Mouse (Mus musculus): ENCODE results near the gene Emd. TPM values are rescaled to one million over a fixed set of nuclear protein-coding genes. Genes with fewer than 3 reads are reported as not detected.
"Not testable (repeated sequence)": the region's sequence is repeated elsewhere in the genome, so short reads cannot be mapped to it uniquely, and the experiment has no call there.

Emd gene
- polyA plus RNA-seq (2015; fragmentation: Nextera tagmentation; extraction: Ambion mirVana) = 16.3 and 17.2 TPM in 2 replicates

DNA sequence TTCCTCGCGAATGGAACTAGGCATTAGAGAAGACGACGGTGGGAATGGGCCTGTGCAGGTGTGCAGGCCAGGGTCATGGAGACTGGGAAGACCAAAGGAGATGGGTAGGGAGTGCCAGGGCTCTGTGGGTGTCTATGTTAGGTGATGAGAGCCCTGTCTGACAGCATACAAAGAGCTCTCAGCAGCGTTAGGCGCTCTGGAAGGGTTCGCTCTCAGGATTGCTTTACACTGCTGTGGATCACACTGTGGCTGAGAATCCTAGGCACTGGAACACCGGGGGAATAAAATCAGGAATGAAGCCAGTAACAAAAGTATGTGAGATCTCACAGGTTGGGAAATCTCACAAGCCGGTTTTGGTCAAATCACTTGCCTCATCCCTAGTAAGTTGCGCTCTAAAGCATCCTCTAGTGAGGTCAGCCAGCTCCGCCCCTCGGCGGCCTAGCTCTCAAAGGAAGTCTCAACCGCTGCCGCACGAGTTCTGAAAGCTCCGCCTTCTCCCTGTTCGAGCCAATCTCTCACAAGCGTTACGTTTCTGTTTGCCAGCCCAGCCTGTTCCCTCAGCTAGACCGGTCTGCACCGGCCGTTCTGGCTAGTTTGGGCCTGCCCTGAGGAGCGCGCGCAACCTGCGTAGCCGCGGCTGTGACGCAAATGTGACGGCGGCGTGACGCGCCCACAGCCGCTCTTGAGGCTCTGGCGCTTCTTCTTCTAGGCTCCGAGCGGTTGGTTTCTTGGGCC is at the start of gene Emd:
Gene Emd (plus strand): TSS at position 535 of the 735 bp plus-strand sequence.
- peak within 1 kb of the TSS; percentile 74 for H3K4me2 ChIP-seq
- peak within 1 kb of the TSS; percentile 93 for H3K27ac ChIP-seq (replicated peaks)
- H3K36me3 ChIP-seq = peaks cover 24% of the 10 kb centered on the region
- 20% methylated on average over 39 of the region's 39 CpGs for WGBS
- peak within 1 kb of the TSS; percentile 66 for H3K4me3 ChIP-seq
- H3K9me3 ChIP-seq = no peaks in the 10 kb centered on the region
- peak within 1 kb of the TSS; percentile 89 for H3K9ac ChIP-seq
- peak; percentile 88 for ATAC-seq (ENCODE audit: extremely low read depth, insufficient number of reproducible peaks, low FRiP score, low TSS enrichment)
- H3K4me1 ChIP-seq = peaks cover 9% of the 10 kb centered on the region
- H3K27me3 ChIP-seq (replicated peaks) = no peaks in the 10 kb centered on the region

GRCm38 (mm10) chrX:74218496-74218895 is 36.0 kb upstream of the Emd start:
- H3K36me3 ChIP-seq = peaks cover 13% of the 10 kb centered on the region
- no peak for ATAC-seq (ENCODE audit: extremely low read depth, insufficient number of reproducible peaks, low FRiP score, low TSS enrichment)
- no peak overlapping the region for H3K4me3 ChIP-seq
- WGBS = 84% methylated on average over 4 of the region's 4 CpGs
- no peaks in the 10 kb centered on the region for H3K4me1 ChIP-seq
- H3K27ac ChIP-seq (replicated peaks) = no peak overlapping the region
- H3K4me2 ChIP-seq = no peak overlapping the region
- H3K27me3 ChIP-seq (replicated peaks) = no peaks in the 10 kb centered on the region
- no peak overlapping the region for H3K9ac ChIP-seq
- H3K9me3 ChIP-seq = no peaks in the 10 kb centered on the region

DNA sequence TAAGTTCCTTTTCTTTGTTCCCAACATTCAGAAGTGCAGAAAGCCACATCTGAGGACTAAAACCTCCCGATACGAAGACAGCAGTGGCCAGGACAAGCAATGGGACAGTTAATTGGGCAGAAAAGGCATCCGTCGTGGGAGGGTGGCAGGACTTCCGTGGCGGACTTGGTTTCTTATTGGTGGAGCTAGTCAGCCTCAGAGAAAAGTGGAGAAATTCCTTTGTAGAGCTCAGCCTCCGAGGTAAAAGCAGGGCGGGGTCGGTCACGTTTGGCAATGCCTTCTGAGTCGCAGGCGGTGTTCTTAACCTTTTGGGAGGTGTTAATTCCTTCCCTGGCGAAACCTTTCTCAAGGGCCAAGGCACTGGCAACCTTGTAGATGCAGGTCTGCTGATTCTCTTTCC is 35.0 kb upstream of the Emd start:
- H3K36me3 ChIP-seq = peaks cover 23% of the 10 kb centered on the region
- no peaks in the 10 kb centered on the region for H3K27me3 ChIP-seq (replicated peaks)
- WGBS = 40% methylated on average over 13 of the region's 13 CpGs
- H3K9ac ChIP-seq = no peak overlapping the region
- no peak for ATAC-seq (ENCODE audit: extremely low read depth, insufficient number of reproducible peaks, low FRiP score, low TSS enrichment)
- no peak overlapping the region for H3K27ac ChIP-seq (replicated peaks)
- H3K4me2 ChIP-seq = no peak overlapping the region
- H3K4me3 ChIP-seq = no peak overlapping the region
- H3K4me1 ChIP-seq = no peaks in the 10 kb centered on the region
- H3K9me3 ChIP-seq = no peaks in the 10 kb centered on the region

GRCm38 (mm10) chrX:74220099-74220498 is 34.4 kb upstream of the Emd start:
- WGBS = 25% methylated on average over 1 of the region's 1 CpGs
- not testable (repeated sequence) for H3K4me1 ChIP-seq; H3K9ac ChIP-seq; H3K4me3 ChIP-seq; ATAC-seq (ENCODE audit: extremely low read depth, insufficient number of reproducible peaks, low FRiP score, low TSS enrichment); H3K4me2 ChIP-seq; H3K27ac ChIP-seq (replicated peaks); H3K9me3 ChIP-seq; H3K27me3 ChIP-seq (replicated peaks)
- peaks cover 29% of the 10 kb centered on the region for H3K36me3 ChIP-seq

DNA sequence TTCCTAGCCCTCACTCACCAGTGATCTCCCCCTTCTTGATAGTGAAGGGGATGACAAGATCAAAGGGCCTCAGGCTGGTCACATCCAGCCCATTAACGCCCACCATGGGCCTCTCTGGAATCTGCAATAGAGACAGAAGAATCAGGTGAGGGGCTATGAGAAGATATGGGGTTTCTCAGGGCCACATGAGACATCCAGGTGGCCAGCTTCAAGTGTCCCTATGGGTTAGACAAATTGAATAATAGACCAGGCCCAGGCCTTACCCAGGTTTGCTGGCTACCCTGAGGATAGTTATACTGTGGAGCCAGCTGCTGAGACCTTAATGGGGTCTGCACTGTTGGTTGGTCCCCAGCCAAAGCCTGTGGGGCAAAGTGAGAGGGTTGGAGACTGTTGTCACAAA is 24.4 kb upstream of the Emd start:
- no peak overlapping the region for H3K4me2 ChIP-seq
- H3K4me1 ChIP-seq = no peaks in the 10 kb centered on the region
- no peak overlapping the region for H3K27ac ChIP-seq (replicated peaks)
- WGBS = 54% methylated on average over 1 of the region's 1 CpGs
- no peak overlapping the region for H3K9ac ChIP-seq
- no peak overlapping the region for H3K4me3 ChIP-seq
- ATAC-seq (ENCODE audit: extremely low read depth, insufficient number of reproducible peaks, low FRiP score, low TSS enrichment) = no peak
- no peaks in the 10 kb centered on the region for H3K9me3 ChIP-seq
- peaks cover 100% of the 10 kb centered on the region for H3K36me3 ChIP-seq
- H3K27me3 ChIP-seq (replicated peaks) = no peaks in the 10 kb centered on the region

GRCm38 (mm10) chrX:74233196-74233595 is 21.3 kb upstream of the Emd start:
- H3K27me3 ChIP-seq (replicated peaks) = no peaks in the 10 kb centered on the region
- no peak overlapping the region for H3K9ac ChIP-seq
- H3K36me3 ChIP-seq = peaks cover 96% of the 10 kb centered on the region
- no peaks in the 10 kb centered on the region for H3K9me3 ChIP-seq
- no peak overlapping the region for H3K4me3 ChIP-seq
- no peak overlapping the region for H3K4me2 ChIP-seq
- WGBS = 92% methylated on average over 5 of the region's 5 CpGs
- ATAC-seq (ENCODE audit: extremely low read depth, insufficient number of reproducible peaks, low FRiP score, low TSS enrichment) = no peak
- no peaks in the 10 kb centered on the region for H3K4me1 ChIP-seq
- H3K27ac ChIP-seq (replicated peaks) = no peak overlapping the region

GRCm38 (mm10) chrX:74240332-74240731 is 14.2 kb upstream of the Emd start:
- H3K4me1 ChIP-seq = peaks cover 16% of the 10 kb centered on the region
- no peak overlapping the region for H3K4me2 ChIP-seq
- H3K27me3 ChIP-seq (replicated peaks) = no peaks in the 10 kb centered on the region
- H3K4me3 ChIP-seq = no peak overlapping the region
- no peak overlapping the region for H3K27ac ChIP-seq (replicated peaks)
- no peak overlapping the region for H3K9ac ChIP-seq
- H3K9me3 ChIP-seq = no peaks in the 10 kb centered on the region
- H3K36me3 ChIP-seq = peaks cover 85% of the 10 kb centered on the region
- ATAC-seq (ENCODE audit: extremely low read depth, insufficient number of reproducible peaks, low FRiP score, low TSS enrichment) = no peak
- WGBS = 85% methylated on average over 4 of the region's 4 CpGs

DNA sequence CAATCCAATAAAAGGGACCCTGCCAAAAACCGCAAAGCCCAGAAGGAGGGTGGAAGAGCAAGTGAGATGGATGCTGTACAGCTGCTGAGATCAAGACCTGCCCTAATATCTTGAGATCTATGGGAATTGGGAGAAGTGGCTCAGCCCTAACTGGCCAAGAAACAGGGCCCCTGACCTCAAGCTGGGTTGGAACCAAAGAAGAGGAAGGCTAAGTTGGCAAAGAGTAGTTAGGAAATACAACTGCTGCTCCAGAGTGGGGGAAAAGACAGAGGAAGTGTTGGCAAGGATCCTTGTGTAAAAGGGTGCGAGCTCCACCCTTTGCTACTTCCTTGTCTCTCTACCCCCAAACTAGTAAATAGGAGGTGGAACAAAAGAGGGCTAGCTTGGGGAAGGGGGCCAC is 11.1 kb upstream of the Emd start:
- Histone ChIP-seq H3K9me3 (no peaks in the 10 kb centered on the region), H3K9ac (peak overlapping the region; percentile 79), H3K4me1 (peaks cover 16% of the 10 kb centered on the region), H3K27me3 (replicated peaks) (no peaks in the 10 kb centered on the region), H3K27ac (replicated peaks) (peak overlapping the region; percentile 94; the same call in 1 of the 2 replicates), H3K4me2 (peak overlapping the region; percentile 75), H3K4me3 (peak overlapping the region; percentile 66), H3K36me3 (peaks cover 58% of the 10 kb centered on the region)
- 83% methylated on average over 2 of the region's 2 CpGs for WGBS
- no peak for ATAC-seq (ENCODE audit: extremely low read depth, insufficient number of reproducible peaks, low FRiP score, low TSS enrichment)

- H3K4me3 ChIP-seq = peak overlapping the region; percentile 66
- WGBS = 40% methylated on average over 3 of the region's 3 CpGs
- H3K9ac ChIP-seq = peak overlapping the region; percentile 79
- no peak for ATAC-seq (ENCODE audit: extremely low read depth, insufficient number of reproducible peaks, low FRiP score, low TSS enrichment)
- peak overlapping the region; percentile 75 for H3K4me2 ChIP-seq
- no peaks in the 10 kb centered on the region for H3K9me3 ChIP-seq
- H3K4me1 ChIP-seq = peaks cover 16% of the 10 kb centered on the region
- peaks cover 54% of the 10 kb centered on the region for H3K36me3 ChIP-seq
- H3K27me3 ChIP-seq (replicated peaks) = no peaks in the 10 kb centered on the region
- peak overlapping the region; percentile 94 for H3K27ac ChIP-seq (replicated peaks)
Measured at GRCm38 (mm10) chrX:74243807-74244206, 10.7 kb upstream of the Emd start.

DNA sequence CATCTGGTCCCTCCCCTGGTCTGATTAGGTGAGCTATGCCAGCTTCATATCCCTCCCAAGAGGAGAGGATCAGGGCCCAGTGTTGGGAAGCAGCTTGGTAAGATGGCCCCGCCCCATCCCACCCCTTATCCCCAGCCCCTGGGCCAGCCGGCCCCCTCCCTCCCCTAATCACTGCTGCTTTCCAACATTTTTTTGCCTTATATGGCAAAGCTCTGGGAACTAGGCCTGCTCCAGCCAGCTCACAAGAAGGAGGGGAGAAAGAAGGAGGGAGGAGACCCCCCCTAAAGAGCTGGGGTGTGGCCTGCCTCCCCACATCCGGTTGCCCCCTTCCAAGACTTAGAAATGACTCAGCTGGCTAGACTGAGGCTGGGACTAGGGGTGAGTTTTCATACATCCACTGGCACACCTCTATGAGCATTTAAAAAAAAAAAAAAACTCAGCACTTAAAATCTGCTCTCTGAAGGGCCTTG is 9.8 kb upstream of the Emd start:
- peaks cover 16% of the 10 kb centered on the region for H3K4me1 ChIP-seq

DNA sequence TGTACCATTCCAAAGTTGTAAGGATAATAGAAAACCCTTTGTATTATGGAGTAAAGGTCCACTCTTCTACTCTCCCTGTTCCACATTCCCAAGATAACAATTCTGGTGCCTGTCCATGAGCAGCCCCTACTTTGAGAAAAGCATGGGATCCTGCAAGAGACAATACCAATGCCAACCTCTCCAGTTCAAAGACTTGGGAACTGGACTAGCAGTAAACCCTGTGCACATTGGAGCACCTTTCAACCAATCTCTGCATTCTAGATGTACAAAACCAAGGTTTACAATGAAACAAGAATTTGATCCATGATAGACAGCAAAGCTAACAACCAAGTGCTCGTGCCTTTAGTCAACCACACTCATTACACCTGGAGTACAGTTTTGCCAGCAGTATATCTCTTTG is 9.4 kb upstream of the Emd start:
- Histone ChIP-seq H3K9me3 (no peaks in the 10 kb centered on the region), H3K27ac (replicated peaks) (peak overlapping the region; percentile 94), H3K9ac (peak overlapping the region; percentile 91), H3K4me2 (peak overlapping the region; percentile 75), H3K27me3 (replicated peaks) (no peaks in the 10 kb centered on the region), H3K36me3 (peaks cover 41% of the 10 kb centered on the region), H3K4me1 (peaks cover 18% of the 10 kb centered on the region), H3K4me3 (peak overlapping the region; percentile 66)
- 36% methylated on average over 1 of the region's 1 CpGs for WGBS
- ATAC-seq (ENCODE audit: extremely low read depth, insufficient number of reproducible peaks, low FRiP score, low TSS enrichment) = no peak

More for the DNA sequence above, 9.8 kb upstream of the Emd start:
- H3K9me3 ChIP-seq = no peaks in the 10 kb centered on the region
- peak overlapping the region; percentile 66 for H3K4me3 ChIP-seq
- peaks cover 45% of the 10 kb centered on the region for H3K36me3 ChIP-seq
- peak; percentile 16; the same call in 1 of the 2 replicates for ATAC-seq (ENCODE audit: extremely low read depth, insufficient number of reproducible peaks, low FRiP score, low TSS enrichment)
- WGBS = 16% methylated on average over 2 of the region's 3 CpGs
- peak overlapping the region; percentile 94 for H3K27ac ChIP-seq (replicated peaks)
- H3K9ac ChIP-seq = peak overlapping the region; percentile 91
- no peaks in the 10 kb centered on the region for H3K27me3 ChIP-seq (replicated peaks)
- peak overlapping the region; percentile 75 for H3K4me2 ChIP-seq

DNA sequence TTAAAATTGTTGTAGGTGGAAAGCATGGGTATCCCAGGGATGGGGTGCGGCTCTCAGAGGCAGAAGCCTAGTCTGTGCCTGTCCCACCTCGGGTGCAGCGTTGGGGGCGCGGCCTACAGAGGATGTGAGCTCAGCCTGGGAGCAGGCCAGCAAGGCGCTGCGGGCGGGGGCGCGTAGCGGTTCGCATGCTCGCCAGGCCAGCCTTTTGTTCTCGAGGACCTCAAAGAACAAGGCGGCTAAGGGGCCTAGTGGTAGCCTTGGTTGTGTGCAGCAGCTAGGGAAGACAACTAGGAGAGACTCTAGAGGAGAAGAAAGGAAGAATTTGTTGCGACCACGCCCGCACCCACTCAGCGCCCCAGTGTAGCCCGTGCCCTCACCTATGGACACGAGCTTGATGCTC is 8.8 kb upstream of the Emd start:
- H3K27me3 ChIP-seq (replicated peaks) = no peaks in the 10 kb centered on the region
- H3K9me3 ChIP-seq = no peaks in the 10 kb centered on the region
- WGBS = 13% methylated on average over 19 of the region's 21 CpGs
- no peak for ATAC-seq (ENCODE audit: extremely low read depth, insufficient number of reproducible peaks, low FRiP score, low TSS enrichment)
- peak overlapping the region; percentile 91 for H3K9ac ChIP-seq
- H3K4me1 ChIP-seq = peaks cover 20% of the 10 kb centered on the region
- H3K4me2 ChIP-seq = peak overlapping the region; percentile 75
- H3K36me3 ChIP-seq = peaks cover 35% of the 10 kb centered on the region
- H3K27ac ChIP-seq (replicated peaks) = peak overlapping the region; percentile 94
- H3K4me3 ChIP-seq = peak overlapping the region; percentile 66
